Mouse (Mus musculus) T-helper 2 cell (primary cell): ENCODE measurements around the gene Nfkbil1.

Source experiments
- in situ Hi-C: fragments of 300-600 bp; cut with MboI, MseI; formaldehyde crosslinking; loops from one replicate; pipeline ENCODE4 v1.15.1; 2025; ENCODE audit warnings: high pct_unique_total_duplicates

The Nfkbil1 gene

GRCm38 (mm10) chr17:35204494-35205379 lies 30.9 kb downstream of the Nfkbil1 start, which contains the start of gene Lta:
Gene Lta, minus strand, starts transcription at chr17:35205351.
- in situ Hi-C loops: loop anchor here (25.0 kb wide), 1 partner anchor 808 kb away; the partner anchor contains the start of gene H2-T24

DNA sequence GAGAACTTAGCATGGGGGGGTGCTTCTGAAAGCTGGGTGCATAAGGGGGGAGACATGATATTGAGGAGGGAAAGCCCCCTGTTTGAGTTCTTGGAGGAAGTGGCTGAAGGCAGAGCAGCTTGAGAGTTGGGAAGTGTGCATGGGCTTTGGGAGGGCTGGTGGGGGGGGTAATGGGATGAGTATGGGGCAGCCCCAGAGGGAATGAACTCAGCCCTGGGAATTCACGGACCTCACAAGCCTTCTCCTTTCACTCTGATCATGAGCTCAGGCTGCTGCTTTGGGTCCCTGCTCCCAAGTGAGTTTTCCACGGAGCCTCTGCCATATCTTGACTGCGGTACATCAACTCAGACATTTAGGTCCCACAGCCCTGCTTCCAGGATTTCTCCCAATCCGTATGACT lies 33.1 kb downstream of the Nfkbil1 start:
- in situ Hi-C loops: loop anchor here (25.0 kb wide), 1 partner anchor 810 kb away; the partner anchor contains the start of gene H2-T24

GRCm38 (mm10) chr17:35201787-35202186 lies 33.8 kb downstream of the Nfkbil1 start, which contains the start of gene Tnf:
Gene Tnf, minus strand, starts transcription at chr17:35202007.
- in situ Hi-C loops: loop anchor here (25.0 kb wide), 1 partner anchor 811 kb away; the partner anchor contains the start of gene H2-T24

DNA sequence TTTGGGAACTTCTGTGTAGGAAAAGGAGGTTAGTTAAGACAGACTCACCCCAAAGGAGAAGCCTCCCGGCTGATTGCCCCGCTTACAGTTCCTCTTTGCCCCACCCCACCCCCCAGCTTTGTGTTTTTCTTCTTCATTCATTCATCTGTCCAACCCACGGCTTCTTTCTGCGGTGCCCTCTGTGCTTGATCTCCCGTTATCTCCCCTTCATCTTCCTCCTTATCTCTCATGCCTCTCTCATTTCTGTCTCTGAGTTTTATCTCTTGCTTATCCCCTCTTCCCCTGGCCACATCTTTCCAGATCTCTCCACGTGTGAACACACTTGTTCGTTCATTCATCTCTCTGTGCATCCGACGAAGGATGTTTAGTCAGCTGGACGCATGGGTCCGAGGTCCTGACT lies 34.5 kb downstream of the Nfkbil1 start:
- in situ Hi-C loops: loop anchor here (25.0 kb wide), 1 partner anchor 811 kb away; the partner anchor contains the start of gene H2-T24

DNA sequence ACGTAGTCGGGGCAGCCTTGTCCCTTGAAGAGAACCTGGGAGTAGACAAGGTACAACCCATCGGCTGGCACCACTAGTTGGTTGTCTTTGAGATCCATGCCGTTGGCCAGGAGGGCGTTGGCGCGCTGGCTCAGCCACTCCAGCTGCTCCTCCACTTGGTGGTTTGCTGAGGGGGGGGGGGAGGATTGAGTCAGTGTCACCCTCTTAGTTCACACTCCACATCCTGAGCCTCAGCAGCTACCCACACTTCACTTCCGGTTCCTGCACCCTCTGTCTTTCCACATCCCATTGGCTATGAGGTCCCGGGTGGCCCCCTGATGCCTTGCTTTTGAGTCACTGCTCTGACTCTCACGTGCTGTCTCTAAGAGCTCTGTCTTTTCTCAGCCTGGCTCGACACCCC lies 35.2 kb downstream of the Nfkbil1 start:
- in situ Hi-C loops: loop anchor here (25.0 kb wide), 1 partner anchor 812 kb away; the partner anchor contains the start of gene H2-T24

DNA sequence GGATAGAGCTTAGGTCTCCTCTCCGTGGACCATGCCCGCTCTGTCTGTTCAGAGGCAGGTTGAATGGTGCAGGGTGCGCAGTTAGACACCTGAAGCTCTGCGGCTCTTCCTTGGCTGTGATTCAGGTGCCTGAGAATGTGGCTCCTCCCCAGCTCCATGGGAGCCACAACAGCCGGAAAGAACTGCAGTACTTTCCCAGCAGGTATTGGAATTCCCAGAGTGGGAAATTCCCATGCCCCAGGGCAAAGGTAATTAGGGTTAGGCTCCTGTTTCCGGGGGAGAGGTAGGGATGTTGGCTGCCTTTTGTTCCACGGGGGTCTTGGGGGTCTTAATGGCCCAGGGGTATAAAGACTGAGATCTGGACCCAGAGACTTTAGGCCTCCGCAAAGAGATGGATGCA lies 36.6 kb downstream of the Nfkbil1 start:
- in situ Hi-C loops: loop anchor here (5.0 kb wide), 1 partner anchor 33 kb away; the partner anchor contains the start of gene Atp6v1g2

- in situ Hi-C loops: loop anchor here (5.0 kb wide), 1 partner anchor 34 kb away; the partner anchor contains the start of gene Atp6v1g2
These were observed 37.6 kb downstream of the Nfkbil1 start for GRCm38 (mm10) chr17:35198029-35198428.

DNA sequence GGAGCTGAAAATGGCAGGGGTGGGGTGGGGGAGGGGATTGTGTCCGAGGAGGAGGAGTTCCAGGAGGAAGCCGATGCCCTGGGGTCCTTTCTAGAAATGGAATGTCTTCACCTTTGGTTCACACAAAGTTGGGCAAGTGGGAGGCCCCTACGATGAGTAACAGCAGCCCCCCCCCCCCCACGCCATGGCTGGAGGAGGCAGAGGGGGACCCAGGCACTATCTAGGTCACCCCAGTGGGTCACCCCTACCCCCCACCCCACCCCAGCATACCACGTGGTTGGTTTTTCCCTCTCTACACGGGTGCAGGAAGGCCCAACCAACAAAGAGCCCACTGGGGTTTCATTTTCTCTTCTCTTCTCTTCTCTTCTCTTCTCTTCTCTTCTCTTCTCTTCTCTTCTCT lies 38.5 kb downstream of the Nfkbil1 start:
- in situ Hi-C loops: loop anchor here (5.0 kb wide), 1 partner anchor 35 kb away; the partner anchor contains the start of gene Atp6v1g2

- in situ Hi-C loops: loop anchor here (5.0 kb wide), 1 partner anchor 36 kb away; the partner anchor contains the start of gene Atp6v1g2
These were observed 39.3 kb downstream of the Nfkbil1 start for GRCm38 (mm10) chr17:35196321-35196641.

GRCm38 (mm10) chr17:35195631-35196320 lies 39.8 kb downstream of the Nfkbil1 start:
- in situ Hi-C loops: loop anchor here (5.0 kb wide), 1 partner anchor 37 kb away; the partner anchor contains the start of gene Atp6v1g2

DNA sequence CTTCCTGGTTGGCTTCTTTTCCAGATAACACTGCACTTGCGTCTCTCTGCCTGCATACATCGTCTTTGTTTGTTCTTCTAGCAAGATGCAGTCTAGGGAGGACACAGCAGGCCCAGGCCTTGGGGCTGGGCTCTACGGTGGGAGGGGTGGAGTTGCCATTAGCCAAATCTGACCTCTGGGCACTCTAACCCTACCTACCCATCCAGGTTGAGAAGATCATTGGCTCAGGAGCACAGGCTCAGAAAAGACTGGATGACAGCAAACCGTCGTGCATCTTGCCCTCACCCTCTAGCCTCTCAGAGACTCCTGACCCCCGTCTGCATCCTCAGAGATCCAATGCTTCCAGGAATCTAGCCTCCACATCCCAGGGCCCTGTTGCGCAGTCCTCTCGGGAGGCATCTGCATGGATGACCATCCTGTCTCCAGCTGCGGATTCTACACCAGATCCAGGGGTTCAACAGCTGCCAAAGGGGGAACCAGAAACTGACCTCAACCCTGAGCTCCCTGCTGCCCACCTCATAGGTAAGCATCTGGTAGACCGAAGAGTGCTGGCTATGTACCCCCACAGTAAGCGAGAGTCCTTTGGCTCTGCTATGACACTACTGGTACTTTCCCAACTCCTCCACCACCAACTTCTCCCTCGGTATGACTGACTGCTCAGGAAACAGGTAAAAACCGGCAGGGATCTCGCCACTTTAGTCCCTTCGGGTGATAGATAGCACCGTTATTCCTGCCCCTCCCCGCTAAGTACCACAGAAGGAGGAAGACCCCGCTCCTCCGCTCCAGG lies 40.6 kb downstream of the Nfkbil1 start:
- in situ Hi-C loops: loop anchor here (5.0 kb wide), 1 partner anchor 37 kb away; the partner anchor contains the start of gene Atp6v1g2

DNA sequence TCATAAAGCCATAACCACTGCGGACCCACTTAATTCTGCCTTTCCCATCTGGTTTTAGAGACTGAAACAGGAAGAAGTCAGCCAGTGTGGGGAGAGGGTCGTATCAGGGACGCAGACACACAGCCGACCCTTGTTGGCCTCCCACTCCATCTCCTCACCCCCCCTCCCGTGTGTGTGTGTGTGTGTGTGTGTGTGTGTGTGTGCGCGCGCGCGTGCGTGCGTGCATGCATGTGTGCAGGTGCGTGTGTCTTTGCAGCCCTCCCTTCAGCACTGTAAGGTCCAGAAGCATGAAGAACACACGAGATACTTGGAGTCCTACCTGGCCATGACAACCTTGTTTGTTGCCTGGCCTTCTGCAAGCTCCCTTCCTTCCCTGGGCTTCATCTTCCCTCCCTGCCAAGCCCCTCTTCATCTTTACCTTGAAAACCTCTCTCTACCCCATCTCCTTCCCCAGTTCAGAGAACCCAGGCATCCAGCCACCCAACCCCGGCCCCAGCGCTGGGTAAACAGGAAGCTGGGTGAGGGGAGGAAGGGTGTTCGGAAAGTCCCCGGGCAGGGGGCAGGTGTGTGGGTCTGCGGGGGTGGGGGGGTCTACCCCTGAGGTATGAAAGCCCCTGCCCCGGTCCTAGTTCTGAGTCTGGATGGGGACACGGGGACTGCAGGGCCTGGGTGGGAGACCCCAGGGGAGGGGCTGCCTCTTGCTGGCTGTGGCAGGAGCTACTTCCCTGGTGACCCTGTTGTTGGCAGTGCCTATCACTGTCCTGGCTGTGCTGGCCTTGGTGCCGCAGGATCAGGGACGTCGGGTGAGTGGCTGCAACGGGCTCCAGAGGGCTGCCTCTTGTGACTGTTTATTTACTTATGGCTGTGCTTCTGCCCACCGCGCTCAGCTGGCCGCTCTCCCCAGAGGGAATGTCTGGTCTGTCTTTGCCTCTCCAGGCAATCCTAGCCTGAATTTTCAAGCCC lies 41.4 kb downstream of the Nfkbil1 start, which contains the start of gene Ltb:
TSS of gene Ltb (plus strand) at position 559 of the 963 bp plus-strand sequence.
- in situ Hi-C loops: no loop called here

GRCm38 (mm10) chr17:35192924-35193323 lies 42.7 kb downstream of the Nfkbil1 start:
- in situ Hi-C loops: no loop called here

DNA sequence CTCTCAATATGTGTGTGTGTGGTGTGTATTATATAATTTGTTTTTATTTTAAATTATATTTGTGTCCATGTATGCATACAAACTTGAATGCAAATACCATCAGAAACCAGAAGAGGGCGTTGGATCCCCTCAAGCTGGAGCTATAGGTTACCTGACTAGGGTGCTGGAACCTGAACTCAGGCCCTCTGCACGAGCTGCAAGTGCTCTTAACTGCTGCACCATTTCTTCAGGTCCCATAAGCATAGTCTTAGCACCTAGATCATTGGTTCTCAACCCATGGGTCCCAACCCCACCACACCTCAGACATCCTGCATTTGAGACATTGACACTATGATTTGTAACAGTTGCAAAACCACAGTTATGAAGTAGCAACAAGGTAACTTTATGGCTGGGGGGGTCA lies 43.9 kb downstream of the Nfkbil1 start:
- in situ Hi-C loops: no loop called here

DNA sequence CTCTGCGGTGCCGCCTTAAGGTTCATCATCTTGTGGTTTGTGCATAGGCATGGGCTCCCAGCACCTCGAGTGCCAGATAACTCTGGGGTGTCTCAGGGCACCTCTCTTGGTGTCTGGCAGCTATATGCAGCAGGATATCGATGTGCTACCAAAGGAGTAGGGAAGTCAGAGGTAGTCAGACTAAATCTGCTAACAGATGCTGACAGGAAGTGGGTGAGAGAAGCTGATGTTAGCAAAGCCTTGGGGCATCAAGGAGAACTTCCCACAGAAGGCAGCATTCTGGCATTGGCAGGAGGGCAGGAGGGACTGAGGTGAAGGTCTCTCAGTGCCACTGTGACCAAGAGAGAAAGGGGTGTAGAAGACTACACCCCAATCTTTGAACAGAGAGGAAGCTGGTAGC lies 45.5 kb downstream of the Nfkbil1 start:
- in situ Hi-C loops: no loop called here

GRCm38 (mm10) chr17:35189186-35189585 lies 46.4 kb downstream of the Nfkbil1 start:
- in situ Hi-C loops: no loop called here

DNA sequence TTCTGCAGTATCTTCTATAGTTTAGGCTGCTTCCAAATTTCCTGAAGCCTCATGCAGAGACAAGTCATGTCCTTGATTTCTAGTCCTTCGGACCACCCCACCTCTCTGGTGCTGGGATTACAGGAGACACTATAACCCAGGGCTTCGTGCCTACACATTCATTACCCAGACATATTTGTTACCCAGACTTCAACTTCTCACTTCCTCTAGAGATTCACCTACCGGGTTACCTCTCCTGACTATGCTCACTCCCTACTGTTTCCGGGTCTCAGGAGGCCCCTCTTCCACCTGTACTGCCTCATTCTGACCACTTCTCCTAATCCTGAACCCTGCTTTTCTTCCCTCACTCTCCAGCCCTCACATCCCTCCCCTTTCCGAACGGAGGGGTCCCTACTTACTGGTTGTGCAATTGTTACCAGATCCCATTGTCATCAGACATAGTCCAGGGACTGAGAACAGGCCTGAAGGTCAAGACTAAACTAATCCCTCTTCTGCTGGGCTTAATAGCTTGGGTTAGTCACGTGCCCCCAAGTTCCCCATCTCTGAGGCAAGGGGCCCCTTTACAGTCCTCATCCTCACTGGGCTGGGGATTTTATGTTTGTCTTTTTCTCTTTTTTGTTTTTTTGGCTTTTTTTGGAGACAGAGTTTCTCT lies 47.5 kb downstream of the Nfkbil1 start, which contains the start of gene Lst1:
TSS of gene Lst1 (minus strand) at position 481 of the 652 bp plus-strand sequence.
- in situ Hi-C loops: no loop called here

DNA sequence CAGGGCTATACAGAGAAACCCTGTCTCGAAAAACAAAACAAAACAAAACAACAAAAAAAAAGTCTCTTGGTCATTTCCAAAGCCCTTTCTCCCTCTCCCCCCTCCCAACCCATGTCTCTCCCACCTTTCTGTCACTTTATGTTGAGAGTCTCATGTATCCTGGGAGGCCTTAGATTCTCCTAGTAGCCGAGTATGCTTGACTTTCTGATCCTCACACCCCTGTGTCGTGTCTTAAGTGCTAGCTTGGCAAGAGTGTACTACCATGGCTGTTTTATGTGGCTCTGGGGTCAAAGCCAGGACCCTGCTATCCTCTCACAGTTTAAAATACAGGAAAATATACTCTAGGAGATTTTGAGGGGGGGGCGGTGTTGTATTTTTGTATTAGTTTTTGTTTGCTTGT lies 48.2 kb downstream of the Nfkbil1 start:
- in situ Hi-C loops: no loop called here

GRCm38 (mm10) chr17:35186681-35187080 lies 48.9 kb downstream of the Nfkbil1 start:
- in situ Hi-C loops: no loop called here
